Mouse (Mus musculus) testis, adult 2 months (tissue): ENCODE data around the gene Mob3b. TPM values are rescaled to one million over a fixed set of nuclear protein-coding genes. Genes with fewer than 3 reads are reported as not detected.

Experiments
- H3K27ac ChIP-seq: fragments of 200-500 bp; 2 replicates; pipeline ENCODE4 v1.5.1; 2012; ENCODE audit warnings: low read depth, low read length; ENCODE audit not compliant: control insufficient read depth, insufficient read depth
- H3K27me3 ChIP-seq: fragments of 200-500 bp; 2 replicates; pipeline ENCODE4 v1.6.1; 2012; ENCODE audit warnings: mild to moderate bottlenecking, low read length, moderate library complexity; ENCODE audit not compliant: control insufficient read depth, insufficient read depth
- H3K36me3 ChIP-seq: fragments of 200-500 bp; 2 replicates; pipeline ENCODE4 v1.6.1; 2012; ENCODE audit warnings: mild to moderate bottlenecking, low read length; ENCODE audit not compliant: control insufficient read depth, insufficient read depth
- H3K4me1 ChIP-seq: fragments of 200-500 bp; 2 replicates; pipeline ENCODE4 v1.6.1; 2012; ENCODE audit warnings: low read length; ENCODE audit not compliant: control insufficient read depth, insufficient read depth
- H3K4me3 ChIP-seq: fragments of 200-500 bp; 2 replicates; pipeline ENCODE4 v1.5.1; 2012; ENCODE audit warnings: low read depth, mild to moderate bottlenecking, low read length, moderate library complexity, mixed read lengths; ENCODE audit not compliant: control insufficient read depth
- CTCF ChIP-seq: fragments of 200-500 bp; IDR thresholded peaks from 2 replicates; pipeline ENCODE4 v1.5.1; 2012; ENCODE audit warnings: low read depth, mild to moderate bottlenecking, inconsistent platforms, low read length, moderate library complexity; ENCODE audit not compliant: control insufficient read depth, insufficient read depth, insufficient replicate concordance
- POLR2A ChIP-seq: fragments of 200-500 bp; IDR thresholded peaks from 2 replicates; pipeline ENCODE4 v1.6.1; 2012; ENCODE audit warnings: low read depth, mild to moderate bottlenecking, inconsistent platforms, low read length, moderate library complexity; ENCODE audit not compliant: control insufficient read depth
- polyA plus RNA-seq: library from polyadenylated mRNA; depleted of rRNA; stranded (reverse); fragments of >200 nt; gene quantifications from 2 replicates; pipeline ENCODE4 v1.2.3, GENCODE M21; 2012

Mob3b gene
- polyA plus RNA-seq, 1 experiment, result 1.4 TPM

DNA sequence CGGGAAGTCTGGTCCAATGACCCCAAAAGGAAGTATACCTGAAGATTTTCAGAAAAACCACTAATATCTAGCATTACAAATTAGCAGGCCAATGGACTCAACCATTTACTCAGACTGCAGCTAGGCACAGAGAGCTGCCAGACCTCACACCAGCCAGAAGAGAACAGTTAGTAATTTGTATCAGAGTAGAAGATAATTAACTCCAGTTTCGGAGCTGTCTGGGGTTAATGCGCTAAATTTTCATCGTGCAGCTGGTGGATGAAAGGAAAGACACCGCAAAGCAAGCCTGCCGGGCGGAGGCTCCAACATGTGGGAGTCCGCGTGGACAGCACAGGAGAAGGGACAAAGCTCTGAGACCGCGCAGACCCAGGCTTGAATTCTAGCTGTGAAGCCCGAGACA is 36.2 kb downstream of the Mob3b start:
- TF ChIP-seq POLR2A, result no peak
- no peak for TF ChIP-seq CTCF
- Histone ChIP-seq H3K4me3 (no peak overlapping the region), H3K27ac (no peak overlapping the region), H3K36me3 (no peaks in the 10 kb centered on the region), H3K4me1 (no peaks in the 10 kb centered on the region), H3K27me3 (no peaks in the 10 kb centered on the region)

DNA sequence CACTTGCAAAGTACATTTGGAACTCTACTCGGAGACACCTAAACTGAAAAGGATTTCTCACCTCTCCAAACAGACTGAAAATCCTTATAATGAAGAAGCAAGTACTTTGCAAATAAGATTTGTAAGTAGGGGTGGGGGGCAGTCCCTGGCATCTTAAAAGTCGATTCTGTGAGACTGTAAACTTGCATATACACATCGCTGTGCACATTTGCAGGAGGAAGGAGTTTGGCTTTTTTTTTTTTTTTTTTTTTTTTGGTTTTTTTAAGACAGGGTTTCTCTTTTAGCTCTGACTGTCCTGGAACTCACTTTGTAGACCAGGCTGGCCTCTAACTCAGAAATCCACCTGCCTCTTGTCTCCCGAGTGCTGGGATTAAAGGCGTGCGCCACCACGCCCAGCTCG is 36.7 kb downstream of the Mob3b start:
- no peak overlapping the region for H3K27ac ChIP-seq
- H3K4me3 ChIP-seq, result no peak overlapping the region
- H3K27me3 ChIP-seq, result no peaks in the 10 kb centered on the region
- H3K36me3 ChIP-seq, result no peaks in the 10 kb centered on the region
- no peaks in the 10 kb centered on the region for H3K4me1 ChIP-seq
- no peak for TF ChIP-seq POLR2A
- TF ChIP-seq CTCF, result no peak

DNA sequence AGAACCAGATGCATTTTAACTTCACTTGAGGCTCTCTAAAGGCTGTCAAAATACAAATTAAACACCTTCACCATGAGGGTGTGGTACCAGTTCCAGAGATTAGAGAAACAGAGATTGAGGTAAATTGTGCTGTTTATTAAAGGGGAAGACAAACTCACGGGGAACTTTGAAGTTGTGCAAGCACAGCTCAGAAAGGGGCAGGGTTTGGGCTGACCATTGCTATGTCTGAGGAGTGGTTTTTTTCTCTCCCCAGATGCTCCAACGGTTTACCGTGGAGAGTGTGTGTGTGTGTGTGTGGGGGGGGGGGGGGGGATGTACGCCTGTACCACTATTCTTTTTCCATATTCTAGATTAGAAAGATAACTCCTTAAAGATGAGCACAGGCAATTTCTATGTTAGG is 37.1 kb downstream of the Mob3b start:
- TF ChIP-seq CTCF, result no peak
- no peak for TF ChIP-seq POLR2A
- Histone ChIP-seq H3K36me3 (no peaks in the 10 kb centered on the region), H3K4me1 (no peaks in the 10 kb centered on the region), H3K27ac (no peak overlapping the region), H3K4me3 (no peak overlapping the region), H3K27me3 (no peaks in the 10 kb centered on the region)

DNA sequence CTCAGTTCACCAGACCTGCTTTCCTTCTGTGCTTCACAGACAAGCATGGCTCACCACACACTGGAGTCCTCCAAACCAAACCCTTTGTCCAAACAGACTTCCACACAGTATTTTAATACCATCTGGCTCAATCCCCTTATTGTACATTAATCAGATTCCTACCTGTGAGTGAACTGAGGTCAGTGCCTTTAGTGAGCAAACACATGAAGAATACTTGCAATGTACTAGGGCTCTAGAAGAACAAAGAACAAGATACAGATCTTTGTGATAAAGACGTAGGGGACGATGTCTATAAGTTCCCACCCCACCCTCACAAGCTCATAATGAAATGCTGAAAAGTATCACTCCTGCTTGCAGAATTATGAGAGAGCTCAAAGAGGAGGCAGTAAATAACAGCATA is 38.4 kb downstream of the Mob3b start:
- TF ChIP-seq CTCF (no peak), POLR2A (no peak)
- H3K4me1 ChIP-seq, result no peaks in the 10 kb centered on the region
- no peak overlapping the region for H3K27ac ChIP-seq
- H3K4me3 ChIP-seq, result no peak overlapping the region
- no peaks in the 10 kb centered on the region for H3K36me3 ChIP-seq
- no peaks in the 10 kb centered on the region for H3K27me3 ChIP-seq

DNA sequence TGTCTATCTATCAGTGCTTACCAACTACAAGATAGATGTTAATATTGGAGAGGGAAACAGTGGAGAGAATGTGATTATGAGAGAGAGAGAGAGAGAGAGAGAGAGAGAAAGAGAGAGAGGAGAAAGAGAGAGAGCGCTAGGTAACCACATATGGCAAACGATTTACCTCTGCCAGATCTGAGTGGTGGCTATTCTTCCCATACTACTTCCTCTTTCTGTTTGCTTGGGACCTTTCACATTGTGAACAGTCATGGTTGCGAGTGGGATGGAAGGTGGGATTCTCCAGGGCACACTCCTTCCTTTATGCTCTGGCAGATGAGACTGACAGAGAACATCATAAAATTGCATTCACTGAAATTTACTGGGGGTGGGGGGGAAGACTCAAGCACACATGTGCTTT is 40.1 kb downstream of the Mob3b start:
- Histone ChIP-seq H3K27ac (no peak overlapping the region), H3K36me3 (no peaks in the 10 kb centered on the region), H3K4me1 (no peaks in the 10 kb centered on the region), H3K27me3 (no peaks in the 10 kb centered on the region), H3K4me3 (no peak overlapping the region)
- TF ChIP-seq CTCF, result no peak

DNA sequence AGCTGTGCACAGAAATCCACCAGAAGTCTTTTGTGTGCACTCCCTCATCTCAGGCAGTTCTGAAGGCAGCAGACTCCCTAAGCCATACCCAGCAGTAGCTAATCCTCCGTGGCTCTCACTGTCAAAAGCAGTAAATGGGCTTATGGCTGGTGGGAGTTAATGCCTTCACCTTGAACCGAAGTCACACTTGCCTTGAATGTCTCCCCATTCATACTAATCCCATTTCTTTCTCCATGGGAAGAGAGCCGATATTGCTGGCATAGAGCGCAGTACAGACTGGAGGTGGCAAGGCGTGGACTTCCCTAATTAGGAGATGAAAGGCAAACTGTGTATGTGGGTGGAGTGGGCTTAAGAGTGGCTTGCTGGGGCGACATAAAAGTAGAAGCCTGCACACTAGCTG is 41.4 kb downstream of the Mob3b start:
- Histone ChIP-seq H3K27me3 (no peaks in the 10 kb centered on the region), H3K36me3 (no peaks in the 10 kb centered on the region), H3K4me3 (no peak overlapping the region), H3K4me1 (no peaks in the 10 kb centered on the region), H3K27ac (no peak overlapping the region)
- TF ChIP-seq CTCF (no peak), POLR2A (no peak)

DNA sequence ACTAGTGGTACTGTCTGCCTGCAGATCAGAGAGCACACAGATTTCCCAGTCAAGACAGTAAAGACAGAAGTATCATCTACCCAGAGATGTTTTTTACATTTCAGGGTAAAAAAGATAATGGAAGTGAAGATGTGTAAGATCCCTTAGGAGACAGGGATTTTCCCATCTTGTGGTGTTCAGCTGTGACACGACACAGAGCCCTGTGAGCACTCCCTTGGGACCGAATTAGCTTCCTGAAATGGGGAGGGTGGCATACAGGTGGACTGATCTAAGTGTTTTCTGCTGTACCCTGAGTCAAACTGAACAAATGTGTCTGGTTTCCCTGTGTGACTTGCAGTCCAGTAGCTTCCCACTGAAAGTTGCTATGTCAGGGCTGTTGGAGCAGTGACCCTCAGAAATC is 42.3 kb downstream of the Mob3b start:
- no peak for TF ChIP-seq CTCF
- TF ChIP-seq POLR2A, result no peak
- Histone ChIP-seq H3K27ac (no peak overlapping the region), H3K27me3 (no peaks in the 10 kb centered on the region), H3K36me3 (no peaks in the 10 kb centered on the region), H3K4me1 (no peaks in the 10 kb centered on the region), H3K4me3 (no peak overlapping the region)
